Mouse (Mus musculus): ENCODE results near the gene Tnr. TPM values are rescaled to one million over a fixed set of nuclear protein-coding genes. Genes with fewer than 3 reads are reported as not detected.
A peak's percentile ranks its signal among the peaks of the same experiment; 100 is the strongest.

Gene Tnr
- total RNA-seq, 2 experiments from 2014 or later = 157 to 159 TPM

DNA sequence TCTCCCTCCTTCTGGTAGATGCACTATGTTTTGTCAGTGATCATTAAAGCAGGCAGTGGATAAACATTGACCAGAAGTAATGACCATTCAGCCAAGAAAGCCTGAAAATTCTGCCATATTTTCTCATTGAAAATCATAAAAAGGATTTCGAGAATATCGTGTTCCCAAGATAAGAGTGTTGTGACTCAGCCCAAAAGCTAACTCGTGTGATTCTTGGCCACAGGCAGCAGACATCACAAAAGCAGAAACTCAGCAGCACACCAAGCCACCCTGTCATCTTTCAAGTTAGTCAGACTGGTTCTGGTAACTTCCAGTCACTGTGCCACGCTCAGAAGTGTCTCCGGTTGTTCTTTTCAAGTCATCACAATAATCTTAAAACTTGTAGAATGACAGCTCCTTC is 367.0 kb downstream of the Tnr start:
- Histone ChIP-seq H3K27ac (0 out of 2 replicates have a peak overlapping the region, but pooled peaks have one; percentile 59), H3K4me3 (no peak overlapping the region)
- no peak for TF ChIP-seq CTCF (conservative IDR thresholded peaks at IDR 0.05)
- DNase-seq (ENCODE audit: low spot score in 2 of 2) = no peak

DNA sequence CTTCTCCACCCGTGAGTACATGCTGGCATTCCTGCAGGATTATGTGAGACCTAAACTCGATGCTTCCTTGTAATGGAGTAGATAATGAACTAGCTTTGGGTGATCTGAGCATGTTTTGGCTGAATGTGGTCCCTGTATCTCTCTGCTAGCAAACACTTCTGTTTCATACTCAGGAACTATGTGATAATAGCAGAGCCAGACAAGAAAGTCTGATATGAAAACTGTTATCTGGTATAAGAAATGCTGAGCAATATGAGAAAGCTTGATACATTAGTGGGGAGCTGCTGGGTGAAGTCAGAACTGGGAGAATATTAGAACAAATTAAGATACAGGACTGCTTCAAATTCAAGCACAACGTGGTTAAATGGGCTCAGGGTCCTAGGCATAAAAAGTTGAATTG is 371.5 kb downstream of the Tnr start:
- Histone ChIP-seq H3K27ac (no peak overlapping the region), H3K4me3 (no peak overlapping the region)
- TF ChIP-seq CTCF (conservative IDR thresholded peaks at IDR 0.05) = no peak
- no peak for DNase-seq (ENCODE audit: low spot score in 2 of 2)

DNA sequence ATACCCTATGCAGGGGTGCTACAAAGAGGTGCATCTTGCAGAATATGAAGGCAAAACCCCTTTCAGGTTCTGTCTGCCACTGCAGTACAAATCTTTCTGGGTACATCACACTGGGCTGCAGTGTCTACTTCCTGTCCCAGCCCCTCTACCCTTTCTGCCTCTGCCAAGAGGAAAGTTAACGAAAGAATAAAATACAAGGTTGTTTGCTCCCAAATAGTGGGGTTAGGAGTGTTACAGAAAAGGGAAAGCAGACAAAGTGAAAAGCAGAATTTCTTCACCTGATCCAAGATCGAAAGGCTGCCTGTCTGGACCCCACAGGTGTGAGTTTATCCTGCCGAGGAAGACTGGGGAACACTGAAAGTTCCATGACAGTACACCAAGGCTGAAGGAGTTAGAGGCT is 376.4 kb downstream of the Tnr start:
- no peak for TF ChIP-seq CTCF (conservative IDR thresholded peaks at IDR 0.05)
- no peak overlapping the region for H3K27ac ChIP-seq
- DNase-seq (ENCODE audit: low spot score in 2 of 2) = no peak
- H3K4me3 ChIP-seq = no peak overlapping the region

DNA sequence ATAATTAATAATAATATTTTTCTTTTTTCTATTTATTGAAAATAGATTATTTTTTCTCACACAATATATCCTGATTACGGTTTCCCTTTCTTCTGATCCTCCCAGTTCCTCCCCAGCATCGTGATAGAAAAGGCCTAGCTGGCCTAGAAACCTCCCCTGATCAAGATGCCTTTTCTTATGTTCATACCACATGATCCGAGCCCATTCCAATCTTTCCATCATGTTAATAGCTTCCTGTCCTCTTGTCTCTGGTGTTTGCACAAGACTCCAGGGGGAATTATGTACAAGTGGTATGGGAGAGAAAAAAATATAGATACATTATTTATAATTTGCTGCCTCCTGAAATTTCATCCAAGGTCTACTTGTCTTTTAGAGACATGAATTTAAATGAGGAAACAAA is 377.1 kb downstream of the Tnr start:
- Histone ChIP-seq H3K27ac (no peak overlapping the region), H3K4me3 (no peak overlapping the region)
- DNase-seq (ENCODE audit: low spot score in 2 of 2) = no peak
- TF ChIP-seq CTCF (conservative IDR thresholded peaks at IDR 0.05) = no peak

DNA sequence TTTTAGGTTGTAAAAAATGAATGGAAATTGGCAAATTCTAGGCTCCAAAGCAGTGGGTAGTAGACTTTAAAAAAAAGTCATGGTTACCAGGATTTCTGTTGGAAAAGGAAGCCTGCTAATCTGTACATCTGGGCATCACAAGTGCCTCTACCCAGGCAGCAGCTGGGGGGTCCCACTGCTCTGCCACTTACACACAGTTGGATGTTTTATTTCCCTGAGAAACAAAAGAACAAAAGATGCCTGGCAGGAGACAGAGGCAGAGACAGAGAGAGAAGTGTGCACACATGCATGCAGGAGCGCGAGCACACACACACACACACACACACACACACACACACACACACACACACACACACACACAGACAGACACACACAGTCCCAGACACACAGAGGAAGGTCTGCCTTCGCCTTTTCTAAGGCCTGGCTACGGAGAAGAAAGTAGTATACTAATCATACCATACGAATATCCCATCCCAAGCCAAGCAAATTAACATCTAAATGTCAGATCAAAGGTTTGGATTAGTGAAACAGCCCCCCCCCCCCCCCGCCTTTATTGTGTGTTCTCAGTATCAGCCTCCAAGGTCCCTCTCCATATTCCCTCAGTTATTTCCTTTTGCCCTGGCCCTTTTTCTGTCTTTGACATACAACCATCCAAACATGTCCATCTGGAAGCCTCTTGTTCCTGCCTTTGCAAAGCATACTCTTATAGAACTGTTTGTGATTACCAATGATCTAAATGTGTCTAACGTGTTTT is 378.0 kb downstream of the Tnr start:
- no peak overlapping the region for H3K27ac ChIP-seq
- no peak for TF ChIP-seq CTCF (conservative IDR thresholded peaks at IDR 0.05)
- no peak for DNase-seq (ENCODE audit: low spot score in 2 of 2)
- H3K4me3 ChIP-seq = no peak overlapping the region

DNA sequence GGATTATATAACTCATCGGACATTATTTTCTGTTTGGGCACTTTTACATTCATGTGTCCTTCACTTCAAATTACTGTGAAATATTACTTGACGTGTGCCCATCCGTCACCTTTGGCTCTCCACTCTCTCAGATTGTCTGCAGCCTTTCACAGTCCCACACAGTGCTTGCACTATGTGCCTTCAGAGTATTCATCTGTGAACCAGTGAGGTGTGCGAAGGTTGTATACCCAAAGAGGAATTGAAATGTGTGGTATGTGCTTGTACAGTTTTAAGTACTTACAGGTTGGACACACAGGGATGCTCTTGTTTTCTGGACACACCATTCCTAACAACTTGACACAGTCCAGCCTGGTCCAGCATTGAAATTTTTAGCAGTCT is 378.5 kb downstream of the Tnr start:
- no peak for DNase-seq (ENCODE audit: low spot score in 2 of 2)
- no peak overlapping the region for H3K4me3 ChIP-seq
- no peak for TF ChIP-seq CTCF (conservative IDR thresholded peaks at IDR 0.05)

DNA sequence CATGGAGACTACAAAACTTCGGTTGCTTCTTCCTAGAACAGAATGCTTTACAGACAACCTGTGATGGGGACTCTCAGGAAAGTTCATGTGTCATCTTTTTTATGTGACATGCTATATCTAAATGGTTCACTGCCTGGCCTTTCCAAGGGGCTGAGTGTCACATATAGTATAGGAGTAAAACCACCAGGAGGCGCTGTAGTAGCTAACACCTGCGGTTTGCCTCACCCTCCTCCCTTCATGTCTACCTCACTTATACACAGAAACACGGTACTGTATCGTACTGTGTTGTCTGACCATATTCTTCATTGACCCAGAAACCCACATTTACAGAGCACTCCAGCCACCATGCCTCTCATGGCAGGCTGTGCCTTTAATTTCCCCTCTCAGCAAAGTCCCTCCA is 387.4 kb downstream of the Tnr start:
- no peak overlapping the region for H3K27ac ChIP-seq
- no peak for DNase-seq (ENCODE audit: low spot score in 2 of 2)
- no peak overlapping the region for H3K4me3 ChIP-seq
- peak; percentile 78 for TF ChIP-seq CTCF (conservative IDR thresholded peaks at IDR 0.05)

More for the DNA sequence above, 378.5 kb downstream of the Tnr start:
- H3K27ac ChIP-seq = no peak overlapping the region

DNA sequence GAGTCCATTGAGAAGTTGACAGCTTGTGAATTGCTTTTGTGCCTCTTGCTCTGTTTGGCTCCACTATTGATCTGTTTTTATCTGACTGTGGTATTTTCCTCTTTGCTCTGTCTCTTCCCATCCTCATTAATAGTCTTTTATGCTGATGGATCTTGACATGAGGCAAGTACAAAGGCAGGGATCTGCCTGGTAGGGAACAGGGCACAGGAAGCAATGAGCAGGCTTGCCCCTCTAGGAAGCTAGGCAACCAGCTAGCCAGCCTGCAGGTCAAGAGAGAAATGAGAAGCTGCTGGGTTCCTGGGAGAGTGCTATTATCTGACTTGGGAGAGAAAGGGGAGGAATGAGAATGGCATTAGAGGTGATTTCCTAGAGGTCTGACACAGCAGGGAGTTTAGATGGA is 391.2 kb downstream of the Tnr start:
- no peak for TF ChIP-seq CTCF (conservative IDR thresholded peaks at IDR 0.05)
- DNase-seq (ENCODE audit: low spot score in 2 of 2) = no peak
- no peak overlapping the region for H3K4me3 ChIP-seq
- no peak overlapping the region for H3K27ac ChIP-seq

DNA sequence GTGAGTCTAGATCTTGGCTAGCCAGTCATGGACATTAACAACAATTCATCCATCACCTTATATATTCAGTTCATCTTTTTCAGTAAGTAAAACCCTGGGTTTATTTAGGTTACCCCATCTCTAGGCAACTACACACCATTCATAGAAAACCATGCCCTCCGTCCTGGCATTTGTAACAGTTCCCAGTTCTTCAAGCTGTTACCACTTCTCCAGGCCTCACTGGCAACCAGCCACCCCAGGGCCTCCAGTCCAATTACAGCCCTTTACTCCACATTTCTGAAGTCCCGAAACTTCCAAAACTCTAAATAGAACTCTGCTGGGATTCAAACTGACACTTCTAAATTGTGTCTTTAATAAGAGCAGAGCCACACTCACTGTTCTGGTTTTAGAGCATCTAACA is 397.0 kb downstream of the Tnr start:
- no peak for TF ChIP-seq CTCF (conservative IDR thresholded peaks at IDR 0.05)
- peak in 1 of 2 experiments; percentile 13 for DNase-seq (ENCODE audit: low spot score in 2 of 2)
- Histone ChIP-seq H3K27ac (no peak overlapping the region), H3K4me3 (no peak overlapping the region)

DNA sequence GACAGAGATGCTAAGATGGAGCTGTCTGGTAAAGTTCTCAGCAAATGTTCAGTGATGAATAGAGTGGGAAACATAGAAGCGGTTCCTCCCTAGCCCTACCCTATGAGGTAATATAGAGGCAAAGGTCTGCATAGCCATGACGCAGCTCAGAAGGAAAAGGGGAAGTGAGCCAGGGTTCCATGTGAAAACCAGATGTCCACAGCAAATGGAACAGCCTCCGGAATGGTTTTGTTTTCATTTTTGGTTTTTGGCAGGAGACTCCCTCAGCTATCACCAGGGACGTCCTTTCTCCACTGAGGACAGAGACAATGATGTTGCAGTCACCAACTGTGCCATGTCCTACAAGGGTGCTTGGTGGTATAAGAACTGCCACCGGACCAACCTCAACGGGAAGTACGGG is 399.4 kb downstream of the Tnr start:
- TF ChIP-seq CTCF (conservative IDR thresholded peaks at IDR 0.05) = no peak
- no peak overlapping the region for H3K4me3 ChIP-seq
- peak overlapping the region; percentile 23; the same call in 1 of the 2 replicates for H3K27ac ChIP-seq
- DNase-seq (ENCODE audit: low spot score in 2 of 2) = no peak

DNA sequence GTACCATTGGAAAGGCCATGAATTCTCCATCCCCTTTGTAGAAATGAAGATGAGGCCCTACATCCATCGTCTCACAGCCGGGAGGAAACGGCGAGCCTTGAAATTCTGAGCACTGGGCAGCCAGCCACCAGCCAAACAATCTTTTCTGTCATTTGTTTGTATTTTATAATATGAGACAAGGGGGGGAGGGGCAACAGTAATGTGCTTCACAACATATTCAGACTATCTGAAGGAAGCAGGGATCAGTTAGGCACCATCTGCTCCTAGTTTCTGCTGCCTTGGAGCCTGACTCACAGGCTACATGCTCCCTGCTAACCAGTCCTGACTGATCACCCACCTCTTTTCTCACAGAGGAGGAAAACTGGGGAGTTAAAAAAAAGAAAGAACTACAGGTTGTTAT is 400.5 kb downstream of the Tnr start:
- peak overlapping the region; percentile 14; the same call in 1 of the 2 replicates for H3K27ac ChIP-seq
- no peak overlapping the region for H3K4me3 ChIP-seq
- TF ChIP-seq CTCF (conservative IDR thresholded peaks at IDR 0.05) = no peak
- DNase-seq (ENCODE audit: low spot score in 2 of 2) = peak; percentile 15 to 29

DNA sequence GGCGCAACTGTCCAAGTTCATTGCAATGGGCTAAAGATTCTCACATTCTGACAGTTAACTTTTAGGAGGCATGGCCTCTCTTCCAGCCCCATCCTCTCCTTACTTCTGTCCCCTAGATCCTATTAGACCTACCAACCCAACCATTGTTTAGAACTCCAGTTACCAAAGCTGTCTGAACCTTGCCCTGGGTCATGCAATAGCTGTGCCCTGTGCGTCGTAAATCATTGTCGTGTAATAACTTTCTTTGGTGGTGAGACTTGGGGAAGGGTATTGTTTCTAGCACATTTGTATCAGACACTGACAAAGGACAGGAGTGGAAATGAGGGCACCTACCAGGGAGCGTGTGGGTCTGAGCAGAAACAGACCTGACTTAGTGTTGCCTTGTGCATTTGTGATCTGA is 401.1 kb downstream of the Tnr start:
- TF ChIP-seq CTCF (conservative IDR thresholded peaks at IDR 0.05) = no peak
- H3K4me3 ChIP-seq = no peak overlapping the region
- peak in 1 of 2 experiments; percentile 1 for DNase-seq (ENCODE audit: low spot score in 2 of 2)
- H3K27ac ChIP-seq = no peak overlapping the region

DNA sequence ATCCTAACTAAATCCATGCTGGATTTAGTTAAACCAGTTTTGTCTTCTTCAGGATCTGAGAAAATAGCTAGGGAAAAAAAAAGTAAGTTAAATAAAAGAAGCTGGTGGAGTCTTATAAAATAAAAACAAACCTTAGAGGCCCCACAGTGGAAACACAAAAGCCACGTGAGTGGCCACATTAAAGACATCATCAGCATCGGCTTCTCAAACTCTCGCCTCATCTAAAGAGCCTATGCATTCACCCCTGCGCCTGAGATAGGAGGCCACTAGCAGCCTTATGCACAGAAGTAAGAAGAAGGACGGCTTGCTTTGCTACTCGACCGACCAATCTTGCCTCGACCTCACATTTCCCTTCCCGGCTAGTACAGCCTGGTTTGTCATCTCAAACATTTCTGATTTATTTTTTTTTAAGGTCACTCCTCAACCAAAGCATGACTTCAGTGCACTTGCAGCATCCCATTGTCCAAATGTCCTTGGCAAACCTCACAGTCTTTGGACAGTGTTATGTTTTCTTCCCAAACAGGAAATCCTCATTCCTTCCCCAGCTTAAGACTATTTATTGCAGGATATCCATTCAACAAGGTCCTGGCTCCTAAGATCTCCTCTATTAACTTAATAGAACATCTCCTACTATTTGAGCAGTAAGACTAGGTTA is 405.2 kb downstream of the Tnr start:
- no peak for DNase-seq (ENCODE audit: low spot score in 2 of 2)
- H3K4me3 ChIP-seq = no peak overlapping the region
- no peak overlapping the region for H3K27ac ChIP-seq
- no peak for TF ChIP-seq CTCF (conservative IDR thresholded peaks at IDR 0.05)

DNA sequence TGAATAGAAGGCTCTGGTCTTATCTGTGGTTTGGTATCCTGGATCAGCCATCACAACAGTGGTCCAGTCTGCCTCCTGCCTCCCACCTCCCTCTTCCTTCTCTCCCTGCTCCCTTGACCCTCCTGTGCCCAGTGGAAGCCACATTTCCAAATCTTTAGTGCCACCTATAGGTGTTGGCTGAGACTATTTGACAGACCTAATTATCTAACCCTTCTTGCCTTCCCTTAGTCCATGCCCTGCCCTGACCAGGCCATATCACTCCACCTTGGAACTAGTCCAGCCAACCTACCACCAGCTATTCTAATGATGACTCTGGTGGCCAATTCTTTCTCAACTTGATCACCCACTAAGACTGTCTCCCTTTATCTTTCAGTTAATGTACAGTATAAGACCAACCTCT is 408.5 kb downstream of the Tnr start:
- Histone ChIP-seq H3K4me3 (no peak overlapping the region), H3K27ac (no peak overlapping the region)
- peak; percentile 46 for TF ChIP-seq CTCF (conservative IDR thresholded peaks at IDR 0.05)
- no peak for DNase-seq (ENCODE audit: low spot score in 2 of 2)

All from layer of hippocampus, adult 2 months (tissue).